Mouse (Mus musculus) forebrain, embryonic 11.5 days (tissue): ENCODE results near the gene Baiap2. TPM values are rescaled to one million over a fixed set of nuclear protein-coding genes. Genes with fewer than 3 reads are reported as not detected.

Experiments
- ATAC-seq: fragments of 200-750 bp; cut with Nextera tagmentation; replicated peaks from 2 replicates; pipeline ENCODE4 v1.8.0; 2017; ENCODE audit warnings: moderate TSS enrichment; ENCODE audit not compliant: low FRiP score
- DNase-seq: peaks from one replicate; pipeline ENCODE4 v3.0.0-alpha.2; 2017; ENCODE audit warnings: low spot score
- H3K27ac ChIP-seq: fragments of 300-500 bp; sonication (generic); 2 replicates; pipeline ENCODE4 v1.5.1; 2014; ENCODE audit warnings: low read depth, low read length
- H3K27me3 ChIP-seq: fragments of 300-500 bp; sonication (generic); 2 replicates; pipeline ENCODE4 v1.6.1; 2014; ENCODE audit warnings: mild to moderate bottlenecking, low read length, mixed read lengths; ENCODE audit not compliant: control insufficient read depth, insufficient read depth
- H3K36me3 ChIP-seq: fragments of 300-500 bp; sonication (generic); 2 replicates; pipeline ENCODE4 v1.6.1; 2014; ENCODE audit warnings: mild to moderate bottlenecking, low read length, moderate library complexity, mixed read lengths; ENCODE audit not compliant: control insufficient read depth, insufficient read depth
- H3K4me1 ChIP-seq: fragments of 300-500 bp; sonication (generic); replicated peaks from 2 replicates; pipeline ENCODE4 v1.6.1; 2014; ENCODE audit warnings: low read length, mixed read lengths; ENCODE audit not compliant: control insufficient read depth, insufficient read depth
- H3K4me2 ChIP-seq: fragments of 300-500 bp; sonication (generic); 2 replicates; pipeline ENCODE4 v1.6.1; 2014; ENCODE audit warnings: low read depth, mild to moderate bottlenecking, low read length, moderate library complexity, mixed read lengths; ENCODE audit not compliant: severe bottlenecking
- H3K4me3 ChIP-seq: fragments of 300-500 bp; sonication (generic); 2 replicates; pipeline ENCODE4 v1.5.1; 2014; ENCODE audit warnings: low read depth, low read length
- H3K9ac ChIP-seq: fragments of 300-500 bp; sonication (generic); 2 replicates; pipeline ENCODE4 v1.6.1; 2014; ENCODE audit warnings: low read length
- H3K9me3 ChIP-seq: fragments of 300-500 bp; sonication (generic); 2 replicates; pipeline ENCODE4 v1.6.1; 2016; ENCODE audit warnings: low read length, mixed read lengths; ENCODE audit not compliant: control insufficient read depth
- WGBS: fragments of 180-500 bp; shearing (Covaris S2); extraction: QIAGEN DNeasy Blood & Tissue Kit; methylation state at CpG from one replicate; pipeline ENCODE4 v1.1.7; 2014; 5-methylcytosine and 5-hydroxymethylcytosine counted together
- polyA plus RNA-seq: library from polyadenylated mRNA; unstranded; fragments of >200 nt; fragmentation: Nextera tagmentation; extraction: Ambion mirVana; gene quantifications from 2 replicates; pipeline ENCODE4 v1.2.1, GENCODE M21; 2014

Gene Baiap2
- polyA plus RNA-seq, 1 experiment from 2014 or later = 10.4 TPM

GRCm38 (mm10) chr11:119905794-119906193, 36.8 kb upstream of the Baiap2 start:
- no peak overlapping the region for H3K4me2 ChIP-seq
- H3K36me3 ChIP-seq = no peaks in the 10 kb centered on the region
- H3K9ac ChIP-seq = no peak overlapping the region
- ATAC-seq (no peak), DNase-seq (no peak)
- no peaks in the 10 kb centered on the region for H3K27me3 ChIP-seq
- no peak overlapping the region for H3K4me3 ChIP-seq
- no peaks in the 10 kb centered on the region for H3K4me1 ChIP-seq
- WGBS = 89% methylated on average over 5 of the region's 5 CpGs
- H3K9me3 ChIP-seq = no peaks in the 10 kb centered on the region
- H3K27ac ChIP-seq = no peak overlapping the region

GRCm38 (mm10) chr11:119907006-119907650, 35.4 kb upstream of the Baiap2 start:
- WGBS = 39% methylated on average over 7 of the region's 7 CpGs
- DNase-seq (no peak), ATAC-seq (no peak)
- H3K9ac ChIP-seq = no peak overlapping the region
- H3K4me1 ChIP-seq = no peaks in the 10 kb centered on the region
- no peak overlapping the region for H3K4me2 ChIP-seq
- no peak overlapping the region for H3K4me3 ChIP-seq
- no peaks in the 10 kb centered on the region for H3K36me3 ChIP-seq
- H3K9me3 ChIP-seq = no peaks in the 10 kb centered on the region
- H3K27ac ChIP-seq = no peak overlapping the region
- H3K27me3 ChIP-seq = no peaks in the 10 kb centered on the region

DNA sequence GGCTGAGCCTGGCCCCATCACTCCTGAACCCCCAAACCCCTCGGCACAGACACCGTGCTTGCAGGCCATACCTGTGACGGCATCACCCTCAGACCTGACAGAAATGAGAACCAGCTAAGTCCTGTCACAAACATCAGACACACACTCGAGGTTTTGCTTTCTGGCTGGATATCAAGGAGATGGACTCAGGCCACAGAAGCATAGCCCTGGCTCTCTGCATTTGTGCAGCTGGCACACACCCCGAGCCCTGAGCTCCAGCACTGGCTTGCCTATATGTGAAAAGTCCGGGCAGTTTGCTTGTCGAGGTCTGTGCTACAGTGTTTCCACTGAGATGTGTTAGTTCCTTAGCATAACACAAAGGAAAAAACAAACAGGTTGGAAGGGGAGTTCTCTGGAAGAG, 34.9 kb upstream of the Baiap2 start:
- H3K4me2 ChIP-seq = no peak overlapping the region
- no peaks in the 10 kb centered on the region for H3K4me1 ChIP-seq
- no peak for ATAC-seq
- no peak overlapping the region for H3K9ac ChIP-seq
- no peaks in the 10 kb centered on the region for H3K27me3 ChIP-seq
- no peak overlapping the region for H3K4me3 ChIP-seq
- H3K36me3 ChIP-seq = no peaks in the 10 kb centered on the region
- no peak overlapping the region for H3K27ac ChIP-seq
- H3K9me3 ChIP-seq = no peaks in the 10 kb centered on the region
- 49% methylated on average over 7 of the region's 7 CpGs for WGBS
- DNase-seq = no peak

- H3K4me2 ChIP-seq = no peak overlapping the region
- no peaks in the 10 kb centered on the region for H3K36me3 ChIP-seq
- no peaks in the 10 kb centered on the region for H3K27me3 ChIP-seq
- DNase-seq (peak; percentile 85), ATAC-seq (no peak)
- peaks cover 6% of the 10 kb centered on the region for H3K4me1 ChIP-seq
- H3K27ac ChIP-seq = no peak overlapping the region
- no peaks in the 10 kb centered on the region for H3K9me3 ChIP-seq
- no peak overlapping the region for H3K4me3 ChIP-seq
- WGBS = 3% methylated on average over 5 of the region's 5 CpGs
- H3K9ac ChIP-seq = no peak overlapping the region
These were observed 33.1 kb upstream of the Baiap2 start for GRCm38 (mm10) chr11:119909436-119909835.

DNA sequence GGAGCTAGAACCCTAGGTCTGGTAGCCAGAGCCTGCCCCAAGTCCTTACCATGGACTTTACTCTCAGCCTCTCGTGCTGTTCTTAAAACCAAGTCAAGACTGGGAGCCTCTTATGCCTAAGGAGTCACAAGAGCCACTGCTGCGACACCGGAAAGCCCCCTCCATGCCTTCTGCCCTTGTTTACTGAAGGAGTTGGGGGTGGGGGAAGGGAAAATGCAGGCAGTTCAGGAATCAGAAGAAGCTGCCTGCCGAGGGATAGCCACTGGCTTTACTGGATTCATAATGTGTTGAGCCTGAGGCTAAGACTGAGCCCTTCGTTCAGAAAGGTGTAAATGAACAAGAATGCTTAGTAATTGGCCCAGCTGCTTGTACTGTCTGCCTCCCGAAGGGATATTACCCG, 29.7 kb upstream of the Baiap2 start:
- Histone ChIP-seq H3K36me3 (peaks cover 5% of the 10 kb centered on the region; the same call in 1 of the 2 replicates), H3K4me1 (peaks cover 12% of the 10 kb centered on the region), H3K9me3 (no peaks in the 10 kb centered on the region), H3K9ac (peak overlapping the region; percentile 84), H3K4me3 (peak overlapping the region; percentile 91), H3K4me2 (peak overlapping the region; percentile 90), H3K27me3 (no peaks in the 10 kb centered on the region), H3K27ac (peak overlapping the region; percentile 26)
- WGBS = 6% methylated on average over 7 of the region's 7 CpGs
- no peak for DNase-seq
- ATAC-seq = no peak

DNA sequence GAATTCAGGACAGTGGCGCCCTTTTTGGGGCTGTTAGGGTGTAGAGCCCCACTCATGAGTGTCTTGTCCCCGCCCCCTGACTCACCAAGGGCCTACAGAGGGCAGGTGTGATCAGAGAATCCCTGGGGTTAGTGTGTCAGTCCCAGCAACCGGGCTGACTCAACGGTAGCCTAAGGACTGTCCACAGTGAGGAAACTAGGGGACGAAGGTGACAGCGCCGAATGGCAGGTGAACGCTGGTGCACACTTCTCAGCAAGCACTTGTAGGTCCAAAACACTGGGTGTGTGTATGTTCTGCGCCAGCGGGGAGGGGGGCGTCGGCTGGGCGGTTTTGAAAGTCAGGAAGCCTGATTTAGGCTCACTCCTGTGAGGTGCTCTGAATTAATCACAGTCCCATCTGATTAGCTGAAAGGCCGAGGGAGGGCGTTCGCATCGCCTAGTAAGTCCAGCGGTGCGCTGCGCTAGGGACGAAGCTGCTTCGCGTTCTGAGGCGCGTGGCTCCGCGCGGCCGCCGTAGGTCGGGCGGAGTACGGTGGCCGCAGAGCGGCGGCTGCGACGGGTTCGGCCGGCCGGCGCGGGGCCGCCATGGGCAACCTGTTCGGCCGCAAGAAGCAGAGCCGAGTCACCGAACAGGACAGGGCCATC, 29.1 kb upstream of the Baiap2 start, which contains the start of gene Chmp6:
Gene Chmp6, plus strand, starts transcription at position 151 of the 644 bp plus-strand sequence.
- ATAC-seq = peak; percentile 79

DNA sequence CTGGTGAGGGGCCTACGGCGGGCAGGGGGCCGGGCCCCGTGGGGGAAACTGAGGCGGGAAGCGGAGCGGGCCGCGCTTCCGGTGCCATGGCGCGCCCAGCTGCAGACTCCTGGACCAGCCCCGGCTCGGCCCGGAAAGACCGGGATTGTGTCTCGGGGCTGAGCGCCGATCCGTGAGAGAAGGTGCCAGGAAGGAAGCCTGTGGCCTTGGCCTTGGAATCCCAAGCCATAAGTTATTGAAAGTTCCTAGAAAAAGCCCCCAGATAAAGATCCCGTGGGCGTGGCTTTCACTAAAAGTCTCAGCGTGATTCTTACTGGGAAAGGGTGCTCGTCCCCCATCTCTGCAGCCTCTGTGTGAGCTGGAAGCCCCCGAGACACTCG, 28.6 kb upstream of the Baiap2 start:
- peaks cover 5% of the 10 kb centered on the region; the same call in 1 of the 2 replicates for H3K36me3 ChIP-seq
- peak overlapping the region; percentile 91 for H3K4me3 ChIP-seq
- DNase-seq (no peak), ATAC-seq (no peak; the same call in 1 of the 2 replicates)
- peak overlapping the region; percentile 90 for H3K4me2 ChIP-seq
- H3K4me1 ChIP-seq = peaks cover 12% of the 10 kb centered on the region
- peak overlapping the region; percentile 84 for H3K9ac ChIP-seq
- H3K9me3 ChIP-seq = no peaks in the 10 kb centered on the region
- WGBS = 1% methylated on average over 26 of the region's 26 CpGs
- peak overlapping the region; percentile 26 for H3K27ac ChIP-seq
- H3K27me3 ChIP-seq = no peaks in the 10 kb centered on the region

More for the DNA sequence above, 29.1 kb upstream of the Baiap2 start, which contains the start of gene Chmp6:
- DNase-seq = peak; percentile 92
- H3K4me3 ChIP-seq = peak within 1 kb of the TSS; percentile 91
- no peaks in the 10 kb centered on the region for H3K27me3 ChIP-seq
- peak within 1 kb of the TSS; percentile 90 for H3K4me2 ChIP-seq
- peak within 1 kb of the TSS; percentile 26 for H3K27ac ChIP-seq
- H3K9ac ChIP-seq = peak within 1 kb of the TSS; percentile 84
- H3K36me3 ChIP-seq = peaks cover 5% of the 10 kb centered on the region; the same call in 1 of the 2 replicates
- no peaks in the 10 kb centered on the region for H3K9me3 ChIP-seq
- peaks cover 12% of the 10 kb centered on the region for H3K4me1 ChIP-seq
- under 1% methylated on average over 44 of the region's 48 CpGs for WGBS

GRCm38 (mm10) chr11:119914381-119914780, 28.2 kb upstream of the Baiap2 start:
- peaks cover 12% of the 10 kb centered on the region for H3K4me1 ChIP-seq
- no peak overlapping the region for H3K27ac ChIP-seq
- H3K27me3 ChIP-seq = no peaks in the 10 kb centered on the region
- no peak for DNase-seq
- H3K36me3 ChIP-seq = peaks cover 5% of the 10 kb centered on the region; the same call in 1 of the 2 replicates
- H3K4me2 ChIP-seq = peak overlapping the region; percentile 90
- peak overlapping the region; percentile 91 for H3K4me3 ChIP-seq
- H3K9ac ChIP-seq = peak overlapping the region; percentile 84
- ATAC-seq = no peak
- 21% methylated on average over 4 of the region's 4 CpGs for WGBS
- no peaks in the 10 kb centered on the region for H3K9me3 ChIP-seq
